Mouse (Mus musculus) heart, embryonic 12.5 days (tissue): Measurements from ENCODE around the gene Spaar. TPM values are rescaled to one million over a fixed set of nuclear protein-coding genes. Genes with fewer than 3 reads are reported as not detected.
"Not testable (repeated sequence)": the region's sequence is repeated elsewhere in the genome, so short reads cannot be mapped to it uniquely, and the experiment has no call there.

Source experiments
- ATAC-seq: fragments of 200-750 bp; cut with Nextera tagmentation; 2 replicates; pipeline ENCODE4 v1.8.0; 2017; ENCODE audit warnings: moderate TSS enrichment, moderate library complexity; ENCODE audit not compliant: insufficient number of reproducible peaks, low FRiP score
- H3K27ac ChIP-seq: fragments of 300-500 bp; sonication (generic); 2 replicates; pipeline ENCODE4 v1.5.1; 2016; ENCODE audit warnings: mild to moderate bottlenecking, moderate library complexity; ENCODE audit not compliant: poor library complexity, severe bottlenecking
- H3K27me3 ChIP-seq: fragments of 300-500 bp; sonication (generic); replicated peaks from 2 replicates; pipeline ENCODE4 v1.6.1; 2016; ENCODE audit warnings: mild to moderate bottlenecking, moderate library complexity
- H3K36me3 ChIP-seq: fragments of 300-500 bp; sonication (generic); 2 replicates; pipeline ENCODE4 v1.6.1; 2016; ENCODE audit warnings: mild to moderate bottlenecking, moderate library complexity
- H3K4me1 ChIP-seq: fragments of 300-500 bp; sonication (generic); replicated peaks from 2 replicates; pipeline ENCODE4 v1.6.1; 2016; ENCODE audit warnings: mild to moderate bottlenecking
- H3K4me2 ChIP-seq: fragments of 300-500 bp; sonication (generic); 2 replicates; pipeline ENCODE4 v1.6.1; 2016; ENCODE audit warnings: mild to moderate bottlenecking, moderate library complexity
- H3K4me3 ChIP-seq: fragments of 300-500 bp; sonication (generic); 2 replicates; pipeline ENCODE4 v1.5.1; 2016; ENCODE audit warnings: mild to moderate bottlenecking
- H3K9ac ChIP-seq: fragments of 300-500 bp; sonication (generic); 2 replicates; pipeline ENCODE4 v1.6.1; 2016; ENCODE audit warnings: mild to moderate bottlenecking, moderate library complexity
- H3K9me3 ChIP-seq: fragments of 300-500 bp; sonication (generic); replicated peaks from 2 replicates; pipeline ENCODE4 v1.6.1; 2016; ENCODE audit warnings: mild to moderate bottlenecking, moderate library complexity
- WGBS: fragments of 180-500 bp; shearing (Covaris S2); methylation state at CpG from one replicate; pipeline ENCODE4 v1.1.7; 2016; 5-methylcytosine and 5-hydroxymethylcytosine counted together
- polyA plus RNA-seq: library from polyadenylated mRNA; unstranded; fragments of >200 nt; fragmentation: Nextera tagmentation; extraction: Ambion mirVana; gene quantifications from 2 replicates; pipeline ENCODE4 v1.2.1, GENCODE M21; 2016

Spaar gene
- polyA plus RNA-seq, 1 experiment from 2014 or later: 0.15 TPM

GRCm38 (mm10) chr4:43759571-43760418, 30.0 kb downstream of the Spaar start:
- H3K36me3 ChIP-seq: no peaks in the 10 kb centered on the region
- 74% methylated on average over 21 of the region's 21 CpGs for WGBS
- no peak overlapping the region for H3K27ac ChIP-seq
- H3K9me3 ChIP-seq: peaks cover 6% of the 10 kb centered on the region; the same call in 1 of the 2 replicates
- no peaks in the 10 kb centered on the region for H3K27me3 ChIP-seq
- H3K4me1 ChIP-seq: peaks cover 23% of the 10 kb centered on the region
- H3K9ac ChIP-seq: no peak overlapping the region
- H3K4me3 ChIP-seq: no peak overlapping the region
- H3K4me2 ChIP-seq: no peak overlapping the region
- ATAC-seq: no peak

- ATAC-seq: no peak
- no peak overlapping the region for H3K4me3 ChIP-seq
- no peak overlapping the region for H3K27ac ChIP-seq
- 72% methylated on average over 10 of the region's 10 CpGs for WGBS
- no peaks in the 10 kb centered on the region for H3K27me3 ChIP-seq
- H3K9ac ChIP-seq: no peak overlapping the region
- H3K36me3 ChIP-seq: no peaks in the 10 kb centered on the region
- H3K9me3 ChIP-seq: peaks cover 6% of the 10 kb centered on the region; the same call in 1 of the 2 replicates
- H3K4me2 ChIP-seq: no peak overlapping the region
- H3K4me1 ChIP-seq: peaks cover 23% of the 10 kb centered on the region
These were observed 30.6 kb downstream of the Spaar start for GRCm38 (mm10) chr4:43760460-43760859.

GRCm38 (mm10) chr4:43761336-43761735, 31.5 kb downstream of the Spaar start:
- H3K4me3 ChIP-seq: no peak overlapping the region
- H3K27ac ChIP-seq: no peak overlapping the region
- no peaks in the 10 kb centered on the region for H3K27me3 ChIP-seq
- WGBS: 71% methylated on average over 2 of the region's 2 CpGs
- no peak for ATAC-seq
- H3K9ac ChIP-seq: no peak overlapping the region
- peaks cover 23% of the 10 kb centered on the region for H3K4me1 ChIP-seq
- peaks cover 6% of the 10 kb centered on the region; the same call in 1 of the 2 replicates for H3K9me3 ChIP-seq
- H3K36me3 ChIP-seq: no peaks in the 10 kb centered on the region
- H3K4me2 ChIP-seq: no peak overlapping the region

GRCm38 (mm10) chr4:43763410-43763809, 33.6 kb downstream of the Spaar start:
- Histone ChIP-seq H3K27ac (no peak overlapping the region), H3K4me2 (no peak overlapping the region), H3K4me1 (peaks cover 11% of the 10 kb centered on the region), H3K4me3 (no peak overlapping the region), H3K9ac (no peak overlapping the region), H3K27me3 (no peaks in the 10 kb centered on the region), H3K36me3 (no peaks in the 10 kb centered on the region), H3K9me3 (peaks cover 6% of the 10 kb centered on the region; the same call in 1 of the 2 replicates)
- 21% methylated on average over 7 of the region's 7 CpGs for WGBS
- no peak for ATAC-seq

GRCm38 (mm10) chr4:43768341-43768740, 38.5 kb downstream of the Spaar start:
- H3K4me1 ChIP-seq: peaks cover 8% of the 10 kb centered on the region; the same call in 1 of the 2 replicates
- peaks cover 6% of the 10 kb centered on the region for H3K9me3 ChIP-seq
- peaks cover 4% of the 10 kb centered on the region; the same call in 1 of the 2 replicates for H3K27me3 ChIP-seq
- no peaks in the 10 kb centered on the region for H3K36me3 ChIP-seq
- WGBS: 73% methylated on average over 5 of the region's 5 CpGs
- no peak for ATAC-seq
- H3K4me3 ChIP-seq: no peak overlapping the region
- no peak overlapping the region for H3K27ac ChIP-seq
- no peak overlapping the region for H3K9ac ChIP-seq
- no peak overlapping the region for H3K4me2 ChIP-seq

- no peak overlapping the region for H3K4me2 ChIP-seq
- ATAC-seq: no peak
- no peak overlapping the region for H3K9ac ChIP-seq
- 91% methylated on average over 2 of the region's 2 CpGs for WGBS
- H3K4me1 ChIP-seq: peaks cover 8% of the 10 kb centered on the region; the same call in 1 of the 2 replicates
- peaks cover 4% of the 10 kb centered on the region for H3K9me3 ChIP-seq
- peaks cover 4% of the 10 kb centered on the region; the same call in 1 of the 2 replicates for H3K27me3 ChIP-seq
- no peaks in the 10 kb centered on the region for H3K36me3 ChIP-seq
- no peak overlapping the region for H3K27ac ChIP-seq
- H3K4me3 ChIP-seq: no peak overlapping the region
These were observed 39.5 kb downstream of the Spaar start for GRCm38 (mm10) chr4:43769374-43769773.

GRCm38 (mm10) chr4:43770909-43771308, 41.1 kb downstream of the Spaar start, which contains the start of gene Olfr159:
Gene Olfr159 (minus strand): TSS chr4:43771009.
- Histone ChIP-seq H3K36me3 (no peaks in the 10 kb centered on the region), H3K4me1 (peaks cover 8% of the 10 kb centered on the region; the same call in 1 of the 2 replicates), H3K9me3 (no peaks in the 10 kb centered on the region; the same call in 1 of the 2 replicates), H3K4me3 (no peak within 1 kb of the TSS), H3K27ac (no peak within 1 kb of the TSS), H3K9ac (no peak within 1 kb of the TSS), H3K4me2 (no peak within 1 kb of the TSS), H3K27me3 (peaks cover 4% of the 10 kb centered on the region; the same call in 1 of the 2 replicates)
- ATAC-seq: no peak
- 75% methylated on average over 6 of the region's 6 CpGs for WGBS

GRCm38 (mm10) chr4:43771626-43772025, 41.8 kb downstream of the Spaar start:
- Histone ChIP-seq H3K9ac (no peak overlapping the region), H3K4me1 (peaks cover 8% of the 10 kb centered on the region; the same call in 1 of the 2 replicates), H3K27me3 (peaks cover 4% of the 10 kb centered on the region; the same call in 1 of the 2 replicates), H3K4me2 (no peak overlapping the region), H3K4me3 (no peak overlapping the region), H3K36me3 (no peaks in the 10 kb centered on the region), H3K9me3 (no peaks in the 10 kb centered on the region; the same call in 1 of the 2 replicates), H3K27ac (no peak overlapping the region)
- no peak for ATAC-seq
- WGBS: 45% methylated on average over 6 of the region's 6 CpGs

GRCm38 (mm10) chr4:43772304-43772703, 42.5 kb downstream of the Spaar start:
- Histone ChIP-seq H3K9ac (no peak overlapping the region), H3K4me1 (peaks cover 8% of the 10 kb centered on the region; the same call in 1 of the 2 replicates), H3K4me2 (no peak overlapping the region), H3K4me3 (no peak overlapping the region), H3K9me3 (no peaks in the 10 kb centered on the region; the same call in 1 of the 2 replicates), H3K27ac (no peak overlapping the region), H3K36me3 (no peaks in the 10 kb centered on the region), H3K27me3 (peaks cover 4% of the 10 kb centered on the region; the same call in 1 of the 2 replicates)
- 14% methylated on average over 2 of the region's 2 CpGs for WGBS
- ATAC-seq: no peak

- Histone ChIP-seq H3K27me3 (no peaks in the 10 kb centered on the region), H3K4me3 (no peak overlapping the region), H3K4me1 (no peaks in the 10 kb centered on the region), H3K4me2 (no peak overlapping the region), H3K27ac (no peak overlapping the region), H3K9ac (no peak overlapping the region), H3K9me3 (no peaks in the 10 kb centered on the region; the same call in 1 of the 2 replicates), H3K36me3 (no peaks in the 10 kb centered on the region)
- ATAC-seq: no peak
- WGBS: 70% methylated on average over 6 of the region's 6 CpGs
These were observed 65.5 kb downstream of the Spaar start for GRCm38 (mm10) chr4:43795296-43795695.

- H3K4me2 ChIP-seq, H3K9ac ChIP-seq, H3K36me3 ChIP-seq, H3K9me3 ChIP-seq, ATAC-seq, H3K27me3 ChIP-seq, H3K27ac ChIP-seq, H3K4me1 ChIP-seq, H3K4me3 ChIP-seq: not testable (repeated sequence)
- 80% methylated on average over 5 of the region's 5 CpGs for WGBS
These were observed 66.0 kb downstream of the Spaar start for GRCm38 (mm10) chr4:43795844-43796243.
